Mouse (Mus musculus) fat pad, adult 2 months (tissue): ENCODE measurements around the gene Ush1g.

Experiments used
- DNase-seq: peaks from one replicate; pipeline ENCODE4 v3.0.0-alpha.2; 2011; ENCODE audit warnings: low read depth, low spot score; ENCODE audit errors: extremely low read depth

Ush1g gene

GRCm38 (mm10) chr11:115321906-115322693 lies at the start of gene Ush1g:
Ush1g (minus strand) TSS chr11:115322041.
- DNase-seq: no peak

- no peak for DNase-seq
These were observed 49.5 kb upstream of the Ush1g start for GRCm38 (mm10) chr11:115371354-115371753.

- DNase-seq: no peak
These were observed 48.5 kb upstream of the Ush1g start for GRCm38 (mm10) chr11:115370368-115370767.

- DNase-seq: no peak
These were observed 45.6 kb upstream of the Ush1g start, which contains the start of gene Hid1 for GRCm38 (mm10) chr11:115367395-115367944. Hid1 (minus strand) TSS chr11:115367756.

GRCm38 (mm10) chr11:115366706-115367394 lies 45.0 kb upstream of the Ush1g start:
- DNase-seq: no peak

- no peak for DNase-seq
These were observed 44.3 kb upstream of the Ush1g start for GRCm38 (mm10) chr11:115366039-115366705.

GRCm38 (mm10) chr11:115364136-115364535 lies 42.3 kb upstream of the Ush1g start:
- no peak for DNase-seq

- no peak for DNase-seq
These were observed 37.9 kb upstream of the Ush1g start for GRCm38 (mm10) chr11:115359726-115360125.

- no peak for DNase-seq
These were observed 37.5 kb upstream of the Ush1g start for GRCm38 (mm10) chr11:115359293-115359692.

- DNase-seq: no peak
These were observed 36.6 kb upstream of the Ush1g start for GRCm38 (mm10) chr11:115358468-115358867.

- DNase-seq: no peak
These were observed 32.3 kb upstream of the Ush1g start for GRCm38 (mm10) chr11:115354183-115354582.

- no peak for DNase-seq
These were observed 31.5 kb upstream of the Ush1g start for GRCm38 (mm10) chr11:115353375-115353774.

GRCm38 (mm10) chr11:115349976-115350375 lies 28.1 kb upstream of the Ush1g start:
- no peak for DNase-seq

GRCm38 (mm10) chr11:115348681-115349248 lies 26.9 kb upstream of the Ush1g start:
- no peak for DNase-seq

GRCm38 (mm10) chr11:115345515-115345914 lies 23.7 kb upstream of the Ush1g start:
- no peak for DNase-seq

GRCm38 (mm10) chr11:115344967-115345366 lies 23.1 kb upstream of the Ush1g start:
- no peak for DNase-seq

GRCm38 (mm10) chr11:115341866-115342265 lies 20.0 kb upstream of the Ush1g start:
- no peak for DNase-seq

- DNase-seq: no peak
These were observed 19.4 kb upstream of the Ush1g start for GRCm38 (mm10) chr11:115341246-115341645.

- no peak for DNase-seq
These were observed 16.0 kb upstream of the Ush1g start for GRCm38 (mm10) chr11:115337826-115338225.

- no peak for DNase-seq
These were observed 15.5 kb upstream of the Ush1g start for GRCm38 (mm10) chr11:115337350-115337749.

GRCm38 (mm10) chr11:115336115-115336514 lies 14.3 kb upstream of the Ush1g start:
- DNase-seq: no peak
